Mouse (Mus musculus) midbrain, embryonic 11.5 days (tissue): ENCODE data around the gene Bhlha15. TPM values are rescaled to one million over a fixed set of nuclear protein-coding genes. Genes with fewer than 3 reads are reported as not detected.

Experiments used
- ATAC-seq: fragments of 200-750 bp; cut with Nextera tagmentation; 2 replicates; pipeline ENCODE4 v1.8.0; 2017; ENCODE audit warnings: moderate TSS enrichment, moderate library complexity; ENCODE audit not compliant: low FRiP score
- DNase-seq: peaks from one replicate; pipeline ENCODE4 v3.0.0; 2015; ENCODE audit warnings: low spot score; ENCODE audit errors: missing footprints
- H3K27ac ChIP-seq: fragments of 300-500 bp; sonication (generic); 2 replicates; pipeline ENCODE4 v1.5.1; 2014; ENCODE audit warnings: low read depth, low read length
- H3K27me3 ChIP-seq: fragments of 300-500 bp; sonication (generic); 2 replicates; pipeline ENCODE4 v1.6.1; 2014; ENCODE audit warnings: mild to moderate bottlenecking, low read length, moderate library complexity, mixed read lengths; ENCODE audit not compliant: control insufficient read depth, insufficient read depth
- H3K36me3 ChIP-seq: fragments of 300-500 bp; sonication (generic); 2 replicates; pipeline ENCODE4 v1.6.1; 2014; ENCODE audit warnings: mild to moderate bottlenecking, low read length, moderate library complexity, mixed read lengths; ENCODE audit not compliant: control insufficient read depth, insufficient read depth
- H3K4me1 ChIP-seq: fragments of 300-500 bp; sonication (generic); 2 replicates; pipeline ENCODE4 v1.6.1; 2014; ENCODE audit warnings: low read length; ENCODE audit not compliant: control insufficient read depth, insufficient read depth
- H3K4me2 ChIP-seq: fragments of 300-500 bp; sonication (generic); 2 replicates; pipeline ENCODE4 v1.6.1; 2014; ENCODE audit warnings: mild to moderate bottlenecking, moderate library complexity
- H3K4me3 ChIP-seq: fragments of 300-500 bp; sonication (generic); 2 replicates; pipeline ENCODE4 v1.5.1; 2014; ENCODE audit warnings: low read depth, low read length
- H3K9ac ChIP-seq: fragments of 300-500 bp; sonication (generic); 2 replicates; pipeline ENCODE4 v1.6.1; 2014; ENCODE audit warnings: low read length
- H3K9me3 ChIP-seq: fragments of 300-500 bp; sonication (generic); 2 replicates; pipeline ENCODE4 v1.6.1; 2016; ENCODE audit warnings: low read length; ENCODE audit not compliant: control insufficient read depth
- WGBS: fragments of 180-500 bp; shearing (Covaris S2); extraction: QIAGEN DNeasy Blood & Tissue Kit; methylation state at CpG from one replicate; pipeline ENCODE4 v1.1.7; 2014; 5-methylcytosine and 5-hydroxymethylcytosine counted together
- polyA plus RNA-seq: library from polyadenylated mRNA; unstranded; fragments of >200 nt; fragmentation: Nextera tagmentation; extraction: Ambion mirVana; gene quantifications from 2 replicates; pipeline ENCODE4 v1.2.1, GENCODE M21; 2014

Bhlha15 gene
- polyA plus RNA-seq, 1 experiment from 2014 or later = not detected

DNA sequence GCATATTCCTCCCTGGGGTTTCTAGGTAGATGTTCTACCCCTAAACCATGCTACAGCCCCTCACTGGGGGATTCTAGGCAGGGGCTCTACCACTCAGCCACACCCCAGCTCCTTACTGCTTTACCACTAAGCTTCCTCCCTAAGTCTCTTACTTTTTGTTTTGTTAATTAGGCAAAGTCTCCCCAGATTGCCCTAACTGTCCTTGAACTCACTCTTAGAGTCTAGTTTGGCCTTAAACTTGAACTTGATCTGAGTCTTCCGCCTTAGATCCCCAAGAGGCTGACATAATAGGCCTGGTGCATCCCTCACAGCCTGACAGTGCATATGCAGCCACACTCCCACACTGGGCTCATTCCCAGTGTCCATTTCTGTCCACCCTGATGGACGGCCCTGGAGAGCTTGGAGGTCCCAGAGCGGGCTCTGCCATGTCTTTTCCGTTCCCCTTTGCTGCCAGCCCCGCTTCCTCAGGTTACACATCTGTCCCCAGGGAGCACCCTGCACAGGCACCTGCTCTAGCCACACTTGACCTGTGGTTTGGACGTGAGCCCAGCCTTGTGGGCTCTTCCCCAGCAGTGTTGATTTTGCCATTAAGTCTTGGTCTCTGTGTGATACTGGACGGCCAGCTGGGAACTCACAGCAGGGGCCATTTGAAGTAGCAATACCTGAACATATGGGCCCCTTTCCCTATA lies 6.3 kb upstream of the Bhlha15 start:
- H3K27ac ChIP-seq = no peak overlapping the region
- H3K4me1 ChIP-seq = no peaks in the 10 kb centered on the region
- DNase-seq (no peak), ATAC-seq (no peak)
- H3K36me3 ChIP-seq = peaks cover 7% of the 10 kb centered on the region
- H3K27me3 ChIP-seq = no peaks in the 10 kb centered on the region
- H3K4me2 ChIP-seq = no peak overlapping the region
- no peaks in the 10 kb centered on the region for H3K9me3 ChIP-seq
- no peak overlapping the region for H3K4me3 ChIP-seq
- WGBS = 87% methylated on average over 7 of the region's 7 CpGs
- no peak overlapping the region for H3K9ac ChIP-seq

DNA sequence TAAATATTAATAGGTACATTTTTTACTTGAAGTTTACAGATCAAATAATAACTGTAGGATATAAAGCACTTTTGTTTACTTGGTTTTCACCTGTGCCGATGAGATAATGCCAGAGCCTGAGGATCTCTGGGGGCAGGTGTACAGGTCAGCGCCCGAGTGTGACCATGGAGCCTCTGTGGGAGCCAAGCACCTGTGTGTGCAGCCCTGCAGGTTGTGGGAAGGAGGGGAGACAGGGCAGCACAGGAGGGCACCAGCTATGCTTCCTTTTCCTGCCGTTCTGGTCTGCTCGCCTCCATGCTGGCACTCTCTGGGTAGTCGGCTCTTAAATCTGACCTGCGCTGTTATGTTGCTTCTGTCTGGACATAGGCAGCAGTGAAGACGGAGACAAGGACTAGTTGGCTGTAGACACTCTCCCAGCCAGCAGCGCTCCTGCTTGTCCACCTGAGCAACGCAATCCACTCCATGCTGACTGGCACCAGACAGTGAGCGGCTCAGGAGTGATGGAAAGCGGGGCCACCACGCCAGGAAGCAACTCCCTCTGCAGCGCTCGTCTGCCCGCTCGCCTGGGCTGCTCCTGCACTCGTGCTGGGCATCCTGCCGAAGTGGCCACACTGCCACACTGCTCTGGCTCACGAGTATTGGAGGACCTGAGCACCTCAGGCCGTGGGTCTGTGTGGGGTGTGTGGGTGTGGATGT lies 5.6 kb upstream of the Bhlha15 start:
- no peak overlapping the region for H3K9ac ChIP-seq
- H3K27ac ChIP-seq = no peak overlapping the region
- no peak overlapping the region for H3K4me2 ChIP-seq
- DNase-seq = no peak
- no peak overlapping the region for H3K4me3 ChIP-seq
- no peaks in the 10 kb centered on the region for H3K27me3 ChIP-seq
- H3K4me1 ChIP-seq = no peaks in the 10 kb centered on the region
- 94% methylated on average over 21 of the region's 21 CpGs for WGBS
- H3K9me3 ChIP-seq = no peaks in the 10 kb centered on the region
- no peak for ATAC-seq
- H3K36me3 ChIP-seq = peaks cover 7% of the 10 kb centered on the region

DNA sequence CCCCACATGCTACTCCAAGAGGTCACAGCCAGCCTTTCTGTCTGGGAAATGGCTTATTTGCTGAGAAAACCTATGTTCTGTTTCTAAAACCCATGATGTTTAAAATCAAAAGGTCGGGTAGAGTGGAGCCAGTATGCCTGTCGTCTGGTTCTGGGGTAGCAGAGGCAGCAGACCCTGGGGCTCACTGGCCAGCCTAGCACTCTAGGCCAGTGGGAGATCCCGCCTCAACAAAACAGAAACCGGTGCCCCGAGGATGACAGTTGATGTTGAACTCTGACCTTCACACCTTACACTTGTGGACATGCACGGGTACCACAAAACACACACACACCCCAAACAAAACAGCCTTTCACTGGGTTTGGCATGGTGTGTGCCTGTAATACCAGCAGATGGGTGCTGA lies 1.7 kb upstream of the Bhlha15 start:
- no peaks in the 10 kb centered on the region for H3K27me3 ChIP-seq
- no peak overlapping the region for H3K4me3 ChIP-seq
- DNase-seq (peak; percentile 68), ATAC-seq (no peak)
- H3K4me1 ChIP-seq = peaks cover 9% of the 10 kb centered on the region
- H3K27ac ChIP-seq = no peak overlapping the region
- peaks cover 7% of the 10 kb centered on the region; the same call in 1 of the 2 replicates for H3K36me3 ChIP-seq
- no peaks in the 10 kb centered on the region for H3K9me3 ChIP-seq
- 86% methylated on average over 6 of the region's 6 CpGs for WGBS
- no peak overlapping the region for H3K9ac ChIP-seq
- no peak overlapping the region for H3K4me2 ChIP-seq

DNA sequence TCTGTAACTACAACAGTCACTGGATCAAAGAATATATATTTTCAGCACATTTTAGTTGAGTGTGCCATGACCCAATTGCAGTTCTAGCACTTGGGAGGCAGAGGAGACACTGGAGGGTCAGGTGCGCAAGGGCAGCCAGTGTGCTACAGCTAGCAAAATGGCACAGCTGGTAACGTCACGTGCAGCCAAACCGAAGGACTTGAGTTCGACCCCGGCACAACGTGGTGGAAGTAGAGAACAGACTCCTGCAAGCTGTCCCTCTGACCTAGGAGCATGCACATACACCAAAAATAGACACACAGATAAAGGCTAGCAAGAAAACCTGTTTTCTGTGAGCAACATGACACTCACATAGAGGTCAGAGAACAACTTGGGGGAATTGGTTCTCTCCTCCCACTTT lies 759 bp upstream of the Bhlha15 start:
- ATAC-seq (no peak), DNase-seq (peak; percentile 81)
- no peak overlapping the region for H3K4me3 ChIP-seq
- peaks cover 9% of the 10 kb centered on the region for H3K4me1 ChIP-seq
- H3K27me3 ChIP-seq = no peaks in the 10 kb centered on the region
- H3K4me2 ChIP-seq = no peak overlapping the region
- no peaks in the 10 kb centered on the region for H3K9me3 ChIP-seq
- no peak overlapping the region for H3K9ac ChIP-seq
- WGBS = 82% methylated on average over 7 of the region's 7 CpGs
- H3K27ac ChIP-seq = no peak overlapping the region
- peaks cover 7% of the 10 kb centered on the region; the same call in 1 of the 2 replicates for H3K36me3 ChIP-seq

DNA sequence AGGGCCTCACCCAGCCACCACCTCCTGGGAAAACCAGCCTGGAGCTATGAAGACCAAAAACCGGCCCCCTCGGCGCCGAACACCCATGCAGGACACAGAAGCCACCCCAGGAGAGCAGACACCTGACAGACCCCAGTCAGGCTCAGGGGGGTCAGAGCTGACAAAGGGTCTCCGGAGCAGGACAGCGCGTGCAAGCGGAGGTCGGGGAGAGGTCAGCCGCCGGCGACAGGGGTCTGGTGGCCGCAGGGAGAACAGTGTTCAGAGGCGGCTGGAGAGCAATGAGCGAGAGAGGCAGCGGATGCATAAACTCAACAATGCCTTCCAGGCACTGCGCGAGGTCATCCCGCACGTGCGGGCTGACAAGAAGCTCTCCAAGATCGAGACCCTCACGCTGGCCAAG lies 940 bp downstream of the Bhlha15 start:
- peaks cover 9% of the 10 kb centered on the region for H3K4me1 ChIP-seq
- H3K4me3 ChIP-seq = no peak overlapping the region
- no peaks in the 10 kb centered on the region for H3K36me3 ChIP-seq
- no peak overlapping the region for H3K27ac ChIP-seq
- H3K9ac ChIP-seq = no peak overlapping the region
- no peaks in the 10 kb centered on the region for H3K9me3 ChIP-seq
- peak; percentile 82 for DNase-seq
- peak; percentile 25; the same call in 1 of the 2 replicates for ATAC-seq
- no peaks in the 10 kb centered on the region for H3K27me3 ChIP-seq
- WGBS = 55% methylated on average over 23 of the region's 23 CpGs
- no peak overlapping the region for H3K4me2 ChIP-seq

DNA sequence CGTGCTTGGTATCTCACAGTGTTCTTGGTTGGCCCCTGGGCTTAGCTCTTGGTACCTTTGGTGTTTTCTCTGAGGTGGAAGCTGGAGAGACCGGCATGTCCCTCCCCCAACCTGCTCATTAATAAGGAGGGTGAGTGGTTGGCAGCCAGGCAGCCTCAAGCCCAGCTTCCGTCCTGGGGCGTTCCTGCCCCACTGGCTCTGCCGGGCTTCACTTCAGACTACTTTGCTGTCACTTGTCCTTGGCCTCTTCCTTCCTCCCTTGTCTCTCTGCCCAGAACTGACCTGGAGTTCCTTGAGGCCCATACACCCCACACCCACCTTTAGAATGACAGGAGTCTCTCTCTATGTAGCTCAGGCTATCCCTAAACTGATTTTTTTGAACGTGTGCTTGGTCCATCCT lies 2.6 kb downstream of the Bhlha15 start:
- DNase-seq (no peak), ATAC-seq (no peak)
- H3K4me3 ChIP-seq = no peak overlapping the region
- H3K27ac ChIP-seq = no peak overlapping the region
- no peaks in the 10 kb centered on the region for H3K27me3 ChIP-seq
- 81% methylated on average over 6 of the region's 6 CpGs for WGBS
- no peak overlapping the region for H3K9ac ChIP-seq
- peaks cover 12% of the 10 kb centered on the region for H3K4me1 ChIP-seq
- no peaks in the 10 kb centered on the region for H3K9me3 ChIP-seq
- H3K36me3 ChIP-seq = no peaks in the 10 kb centered on the region
- H3K4me2 ChIP-seq = no peak overlapping the region

DNA sequence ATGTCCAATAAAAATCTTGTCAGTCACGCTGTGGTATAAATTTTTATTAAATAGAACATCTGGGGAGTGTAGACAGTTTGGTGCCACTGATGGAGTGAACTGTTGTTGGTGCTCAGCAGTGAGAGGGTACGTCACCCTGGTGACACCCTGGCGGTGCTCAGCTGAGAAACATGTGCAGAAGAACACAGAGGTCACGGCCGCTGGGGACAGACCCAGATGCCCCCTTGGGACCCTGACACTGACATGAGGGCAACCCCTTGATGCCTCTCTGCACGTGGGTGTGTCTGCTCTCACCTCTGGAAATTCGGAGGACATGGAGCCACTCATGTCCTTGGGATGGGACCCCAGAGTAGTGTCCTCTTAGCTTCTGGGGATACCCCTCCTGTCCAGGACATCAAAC lies 4.3 kb downstream of the Bhlha15 start:
- H3K4me3 ChIP-seq = no peak overlapping the region
- no peak for ATAC-seq
- H3K4me2 ChIP-seq = no peak overlapping the region
- no peaks in the 10 kb centered on the region for H3K9me3 ChIP-seq
- no peaks in the 10 kb centered on the region for H3K36me3 ChIP-seq
- no peak for DNase-seq
- peaks cover 12% of the 10 kb centered on the region for H3K4me1 ChIP-seq
- H3K9ac ChIP-seq = no peak overlapping the region
- WGBS = 84% methylated on average over 7 of the region's 7 CpGs
- no peak overlapping the region for H3K27ac ChIP-seq
- H3K27me3 ChIP-seq = no peaks in the 10 kb centered on the region

DNA sequence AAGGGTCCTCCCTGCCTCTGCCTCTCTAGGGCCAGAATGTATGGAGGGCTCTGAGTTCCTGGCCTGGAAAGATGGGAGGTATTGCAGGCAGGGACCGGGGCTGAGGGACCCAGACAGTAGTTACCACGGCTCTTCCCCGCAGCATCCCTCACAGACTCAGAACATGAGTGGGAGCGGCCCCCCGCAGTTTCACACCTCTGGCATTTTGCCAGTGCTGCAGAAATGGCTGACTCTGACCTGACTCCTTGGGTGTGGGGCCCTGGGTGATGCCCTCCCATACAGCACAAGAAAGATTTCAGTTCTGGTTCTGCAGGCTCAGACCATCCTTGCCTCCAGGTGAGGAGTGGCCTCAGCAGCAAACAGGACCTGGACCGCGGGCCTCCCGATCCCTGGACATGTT lies 5.5 kb downstream of the Bhlha15 start:
- 92% methylated on average over 8 of the region's 8 CpGs for WGBS
- no peak overlapping the region for H3K27ac ChIP-seq
- DNase-seq = no peak
- no peaks in the 10 kb centered on the region for H3K9me3 ChIP-seq
- no peaks in the 10 kb centered on the region for H3K27me3 ChIP-seq
- H3K4me1 ChIP-seq = peaks cover 6% of the 10 kb centered on the region; the same call in 1 of the 2 replicates
- no peak overlapping the region for H3K4me3 ChIP-seq
- H3K4me2 ChIP-seq = no peak overlapping the region
- ATAC-seq = no peak
- H3K9ac ChIP-seq = no peak overlapping the region
- H3K36me3 ChIP-seq = no peaks in the 10 kb centered on the region

DNA sequence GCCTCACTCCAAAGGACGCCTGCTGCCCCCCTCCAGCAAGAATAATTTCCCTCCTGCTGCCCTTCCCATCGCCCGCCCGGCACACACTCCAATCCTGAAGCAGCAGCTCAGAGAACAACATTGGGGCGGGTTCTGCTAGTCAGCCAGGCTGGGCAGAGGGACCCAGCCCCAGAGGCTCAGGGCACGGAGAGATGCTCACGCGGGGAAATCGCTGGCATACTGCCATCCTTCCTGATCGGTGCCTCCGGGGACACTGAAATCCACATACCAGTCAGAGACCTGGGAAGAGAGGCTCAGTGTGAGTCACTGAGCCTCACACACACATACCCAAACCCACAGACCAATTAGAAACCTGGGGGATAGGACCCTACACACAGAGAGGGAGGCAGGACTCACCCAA lies 10.5 kb downstream of the Bhlha15 start:
- H3K4me1 ChIP-seq = peaks cover 3% of the 10 kb centered on the region; the same call in 1 of the 2 replicates
- 92% methylated on average over 11 of the region's 11 CpGs for WGBS
- no peak overlapping the region for H3K4me3 ChIP-seq
- peaks cover 3% of the 10 kb centered on the region; the same call in 1 of the 2 replicates for H3K36me3 ChIP-seq
- no peak for DNase-seq
- H3K9me3 ChIP-seq = no peaks in the 10 kb centered on the region
- H3K9ac ChIP-seq = no peak overlapping the region
- no peak overlapping the region for H3K27ac ChIP-seq
- no peak overlapping the region for H3K4me2 ChIP-seq
- H3K27me3 ChIP-seq = no peaks in the 10 kb centered on the region
- ATAC-seq = no peak
